Mouse (Mus musculus) kidney, adult 8-10 months (tissue): ENCODE measurements around the gene Pitpnm2.
"Not testable (repeated sequence)": the region's sequence is repeated elsewhere in the genome, so short reads cannot be mapped to it uniquely, and the experiment has no call there.

Experiments
- DNase-seq, 2 experiments: peaks; one replicate each; pipeline ENCODE4 v3.0.0; 2022

Gene Pitpnm2

GRCm38 (mm10) chr5:124219431-124219830 is 30.1 kb downstream of the Pitpnm2 start:
- no peak for DNase-seq

GRCm38 (mm10) chr5:124218986-124219385 is 30.6 kb downstream of the Pitpnm2 start:
- DNase-seq = no peak

- no peak for DNase-seq
Observed at GRCm38 (mm10) chr5:124217566-124218249, 31.9 kb downstream of the Pitpnm2 start.

- not testable (repeated sequence) for DNase-seq
Observed at GRCm38 (mm10) chr5:124217092-124217491, 32.5 kb downstream of the Pitpnm2 start.

- no peak for DNase-seq
Observed at GRCm38 (mm10) chr5:124216403-124216802, 33.2 kb downstream of the Pitpnm2 start.

- no peak for DNase-seq
Observed at GRCm38 (mm10) chr5:124215647-124216046, 33.9 kb downstream of the Pitpnm2 start.

- no peak for DNase-seq
Observed at GRCm38 (mm10) chr5:124214516-124215145, 34.9 kb downstream of the Pitpnm2 start.

- DNase-seq = peak; percentile 65 to 77
Observed at GRCm38 (mm10) chr5:124213588-124214469, 35.7 kb downstream of the Pitpnm2 start.

GRCm38 (mm10) chr5:124211669-124212068 is 37.9 kb downstream of the Pitpnm2 start:
- DNase-seq = no peak

GRCm38 (mm10) chr5:124211234-124211633 is 38.3 kb downstream of the Pitpnm2 start:
- DNase-seq = no peak

- peak in 1 of 2 experiments; percentile 38 for DNase-seq
Observed at GRCm38 (mm10) chr5:124210281-124211016, 39.1 kb downstream of the Pitpnm2 start.

- DNase-seq = no peak
Observed at GRCm38 (mm10) chr5:124209850-124210249, 39.7 kb downstream of the Pitpnm2 start.

- no peak for DNase-seq
Observed at GRCm38 (mm10) chr5:124208030-124208429, 41.5 kb downstream of the Pitpnm2 start.

GRCm38 (mm10) chr5:124206481-124207038 is 43.0 kb downstream of the Pitpnm2 start:
- peak in 1 of 2 experiments; percentile 37 for DNase-seq

GRCm38 (mm10) chr5:124205809-124206380 is 43.7 kb downstream of the Pitpnm2 start:
- DNase-seq = no peak

GRCm38 (mm10) chr5:124205211-124205610 is 44.3 kb downstream of the Pitpnm2 start:
- DNase-seq = no peak

GRCm38 (mm10) chr5:124204127-124204794 is 45.3 kb downstream of the Pitpnm2 start:
- DNase-seq = no peak

GRCm38 (mm10) chr5:124203251-124203650 is 46.3 kb downstream of the Pitpnm2 start:
- DNase-seq = no peak

- DNase-seq = no peak
Observed at GRCm38 (mm10) chr5:124202071-124202470, 47.5 kb downstream of the Pitpnm2 start.

GRCm38 (mm10) chr5:124201564-124201963 is 48.0 kb downstream of the Pitpnm2 start:
- no peak for DNase-seq

- DNase-seq = no peak
Observed at GRCm38 (mm10) chr5:124200844-124201243, 48.7 kb downstream of the Pitpnm2 start.
